Mouse (Mus musculus) limb, embryonic 15.5 days (tissue): ENCODE data around the gene Vamp2. TPM values are rescaled to one million over a fixed set of nuclear protein-coding genes. Genes with fewer than 3 reads are reported as not detected.

Source experiments
- ATAC-seq: fragments of 200-750 bp; cut with Nextera tagmentation; 2 replicates; pipeline ENCODE4 v1.8.0; 2017; ENCODE audit warnings: low read depth, moderate TSS enrichment; ENCODE audit not compliant: insufficient number of reproducible peaks, low FRiP score, low TSS enrichment
- H3K27ac ChIP-seq: fragments of 300-500 bp; sonication (generic); 2 replicates; pipeline ENCODE4 v1.5.1; 2015; ENCODE audit warnings: moderate library complexity, mild to moderate bottlenecking, inconsistent platforms
- H3K27me3 ChIP-seq: fragments of 300-500 bp; sonication (generic); 2 replicates; pipeline ENCODE4 v1.6.1; 2015; ENCODE audit warnings: inconsistent platforms
- H3K36me3 ChIP-seq: fragments of 300-500 bp; sonication (generic); 2 replicates; pipeline ENCODE4 v1.6.1; 2015; ENCODE audit warnings: inconsistent platforms
- H3K4me1 ChIP-seq: fragments of 300-500 bp; sonication (generic); 2 replicates; pipeline ENCODE4 v1.6.1; 2015; ENCODE audit warnings: inconsistent platforms
- H3K4me2 ChIP-seq: fragments of 300-500 bp; sonication (generic); 2 replicates; pipeline ENCODE4 v1.6.1; 2015; ENCODE audit warnings: mild to moderate bottlenecking, inconsistent platforms
- H3K4me3 ChIP-seq: fragments of 300-500 bp; sonication (generic); 2 replicates; pipeline ENCODE4 v1.5.1; 2015; ENCODE audit warnings: mild to moderate bottlenecking, inconsistent platforms
- H3K9ac ChIP-seq: fragments of 300-500 bp; sonication (generic); 2 replicates; pipeline ENCODE4 v1.6.1; 2015; ENCODE audit warnings: inconsistent platforms
- H3K9me3 ChIP-seq: fragments of 300-500 bp; sonication (generic); 2 replicates; pipeline ENCODE4 v1.6.1; 2016; ENCODE audit warnings: inconsistent platforms
- WGBS: fragments of 180-500 bp; shearing (Covaris S2); methylation state at CpG from one replicate; pipeline ENCODE4 v1.1.7; 2015; 5-methylcytosine and 5-hydroxymethylcytosine counted together
- polyA plus RNA-seq: library from polyadenylated mRNA; unstranded; fragments of >200 nt; fragmentation: Nextera tagmentation; extraction: Ambion mirVana; gene quantifications from 2 replicates; pipeline ENCODE4 v1.2.1, GENCODE M21; 2015

Gene Vamp2
- polyA plus RNA-seq, 1 experiment from 2014 or later: 95.0 TPM

GRCm38 (mm10) chr11:69096987-69097900 lies 9.0 kb downstream of the Vamp2 start:
- Histone ChIP-seq H3K9me3 (no peaks in the 10 kb centered on the region), H3K27me3 (no peaks in the 10 kb centered on the region), H3K4me3 (peak overlapping the region; percentile 64), H3K4me1 (peaks cover 53% of the 10 kb centered on the region), H3K4me2 (peak overlapping the region; percentile 90), H3K27ac (peak overlapping the region; percentile 96), H3K9ac (peak overlapping the region; percentile 41), H3K36me3 (peaks cover 26% of the 10 kb centered on the region)
- WGBS: 2% methylated on average over 29 of the region's 29 CpGs
- peak; percentile 49 for ATAC-seq

- H3K9me3 ChIP-seq: no peaks in the 10 kb centered on the region
- H3K4me2 ChIP-seq: peak overlapping the region; percentile 90
- no peak overlapping the region for H3K9ac ChIP-seq
- ATAC-seq: no peak
- H3K36me3 ChIP-seq: peaks cover 29% of the 10 kb centered on the region
- WGBS: 27% methylated on average over 8 of the region's 8 CpGs
- no peaks in the 10 kb centered on the region for H3K27me3 ChIP-seq
- H3K27ac ChIP-seq: peak overlapping the region; percentile 96
- H3K4me3 ChIP-seq: peak overlapping the region; percentile 64
- H3K4me1 ChIP-seq: peaks cover 53% of the 10 kb centered on the region
Measured at GRCm38 (mm10) chr11:69098039-69098761, 9.9 kb downstream of the Vamp2 start.

- Histone ChIP-seq H3K27ac (peak overlapping the region; percentile 96), H3K9ac (peak overlapping the region; percentile 68), H3K9me3 (no peaks in the 10 kb centered on the region), H3K4me1 (peaks cover 53% of the 10 kb centered on the region), H3K27me3 (no peaks in the 10 kb centered on the region), H3K4me3 (peak overlapping the region; percentile 64), H3K36me3 (peaks cover 34% of the 10 kb centered on the region), H3K4me2 (peak overlapping the region; percentile 90)
- no peak for ATAC-seq
- WGBS: 0% methylated on average over 19 of the region's 19 CpGs
Measured at GRCm38 (mm10) chr11:69098762-69099091, 10.4 kb downstream of the Vamp2 start.

GRCm38 (mm10) chr11:69099177-69099914 lies 11.1 kb downstream of the Vamp2 start:
- no peak for ATAC-seq
- Histone ChIP-seq H3K4me3 (peak overlapping the region; percentile 64), H3K4me2 (peak overlapping the region; percentile 90), H3K27me3 (no peaks in the 10 kb centered on the region), H3K9me3 (no peaks in the 10 kb centered on the region), H3K27ac (peak overlapping the region; percentile 96), H3K36me3 (peaks cover 40% of the 10 kb centered on the region), H3K9ac (peak overlapping the region; percentile 68), H3K4me1 (peaks cover 48% of the 10 kb centered on the region)
- WGBS: under 1% methylated on average over 22 of the region's 22 CpGs

- peak overlapping the region; percentile 90 for H3K4me2 ChIP-seq
- H3K27me3 ChIP-seq: no peaks in the 10 kb centered on the region
- peaks cover 46% of the 10 kb centered on the region for H3K36me3 ChIP-seq
- ATAC-seq: no peak
- peak overlapping the region; percentile 96 for H3K27ac ChIP-seq
- no peaks in the 10 kb centered on the region for H3K9me3 ChIP-seq
- H3K4me3 ChIP-seq: peak overlapping the region; percentile 64
- 0 out of 2 replicates have a peak overlapping the region, but pooled peaks have one; percentile 12 for H3K9ac ChIP-seq
- H3K4me1 ChIP-seq: peaks cover 45% of the 10 kb centered on the region
- whole genome bisulfite sequencing: under 1% methylated on average over 23 of the region's 23 CpGs
Measured at GRCm38 (mm10) chr11:69099915-69100345, 11.6 kb downstream of the Vamp2 start.

- 89% methylated on average over 20 of the region's 20 CpGs for WGBS
- 0 out of 2 replicates have a peak overlapping the region, but pooled peaks have one; percentile 0 for H3K9ac ChIP-seq
Measured at GRCm38 (mm10) chr11:69100639-69101360, 12.5 kb downstream of the Vamp2 start.

GRCm38 (mm10) chr11:69101604-69102402 lies 13.5 kb downstream of the Vamp2 start:
- Histone ChIP-seq H3K4me3 (no peak overlapping the region), H3K36me3 (peaks cover 65% of the 10 kb centered on the region), H3K9ac (no peak overlapping the region), H3K27ac (no peak overlapping the region), H3K9me3 (no peaks in the 10 kb centered on the region), H3K4me1 (peaks cover 39% of the 10 kb centered on the region), H3K27me3 (no peaks in the 10 kb centered on the region), H3K4me2 (no peak overlapping the region)
- WGBS: 87% methylated on average over 19 of the region's 21 CpGs
- ATAC-seq: no peak

More at GRCm38 (mm10) chr11:69100639-69101360, 12.5 kb downstream of the Vamp2 start:
- peak overlapping the region; percentile 90 for H3K4me2 ChIP-seq
- no peak for ATAC-seq
- H3K36me3 ChIP-seq: peaks cover 55% of the 10 kb centered on the region
- H3K4me1 ChIP-seq: peaks cover 44% of the 10 kb centered on the region
- H3K9me3 ChIP-seq: no peaks in the 10 kb centered on the region
- H3K4me3 ChIP-seq: peak overlapping the region; percentile 64
- no peaks in the 10 kb centered on the region for H3K27me3 ChIP-seq
- peak overlapping the region; percentile 96 for H3K27ac ChIP-seq

- Histone ChIP-seq H3K9ac (no peak overlapping the region), H3K27me3 (no peaks in the 10 kb centered on the region), H3K4me1 (peaks cover 35% of the 10 kb centered on the region), H3K9me3 (no peaks in the 10 kb centered on the region), H3K27ac (no peak overlapping the region), H3K4me2 (no peak overlapping the region), H3K4me3 (no peak overlapping the region), H3K36me3 (peaks cover 71% of the 10 kb centered on the region)
- ATAC-seq: no peak
- 89% methylated on average over 7 of the region's 7 CpGs for WGBS
Measured at GRCm38 (mm10) chr11:69102403-69102725, 14.1 kb downstream of the Vamp2 start.

- Histone ChIP-seq H3K4me2 (no peak overlapping the region), H3K4me1 (peaks cover 28% of the 10 kb centered on the region), H3K27me3 (no peaks in the 10 kb centered on the region), H3K9me3 (no peaks in the 10 kb centered on the region), H3K9ac (no peak overlapping the region), H3K4me3 (no peak overlapping the region), H3K36me3 (peaks cover 78% of the 10 kb centered on the region), H3K27ac (no peak overlapping the region)
- no peak for ATAC-seq
- 95% methylated on average over 14 of the region's 14 CpGs for WGBS
Measured at GRCm38 (mm10) chr11:69103121-69103520, 14.8 kb downstream of the Vamp2 start.

GRCm38 (mm10) chr11:69103531-69104435 lies 15.5 kb downstream of the Vamp2 start:
- H3K4me1 ChIP-seq: peaks cover 21% of the 10 kb centered on the region
- 91% methylated on average over 15 of the region's 15 CpGs for WGBS
- no peak for ATAC-seq
- no peak overlapping the region for H3K4me2 ChIP-seq
- H3K36me3 ChIP-seq: peaks cover 85% of the 10 kb centered on the region
- H3K9ac ChIP-seq: no peak overlapping the region
- H3K27ac ChIP-seq: no peak overlapping the region
- H3K4me3 ChIP-seq: no peak overlapping the region
- no peaks in the 10 kb centered on the region for H3K9me3 ChIP-seq
- H3K27me3 ChIP-seq: no peaks in the 10 kb centered on the region
